Mouse (Mus musculus) embryonic facial prominence, embryonic 13.5 days (tissue): ENCODE results near the gene Lrch3. TPM values are rescaled to one million over a fixed set of nuclear protein-coding genes. Genes with fewer than 3 reads are reported as not detected.
"Not testable (repeated sequence)": the region's sequence is repeated elsewhere in the genome, so short reads cannot be mapped to it uniquely, and the experiment has no call there.

Source experiments
- ATAC-seq: fragments of 200-750 bp; cut with Nextera tagmentation; 2 replicates; pipeline ENCODE4 v1.8.0; 2017; ENCODE audit warnings: low read depth; ENCODE audit not compliant: insufficient number of reproducible peaks, insufficient read depth, low FRiP score, low TSS enrichment
- H3K27ac ChIP-seq: fragments of 300-500 bp; sonication (generic); 2 replicates; pipeline ENCODE4 v1.5.1; 2015; ENCODE audit warnings: moderate library complexity, mild to moderate bottlenecking, inconsistent platforms
- H3K27me3 ChIP-seq: fragments of 300-500 bp; sonication (generic); 2 replicates; pipeline ENCODE4 v1.6.1; 2015; ENCODE audit warnings: mild to moderate bottlenecking, inconsistent platforms
- H3K36me3 ChIP-seq: fragments of 300-500 bp; sonication (generic); 2 replicates; pipeline ENCODE4 v1.6.1; 2015; ENCODE audit warnings: mild to moderate bottlenecking, inconsistent platforms
- H3K4me1 ChIP-seq: fragments of 300-500 bp; sonication (generic); 2 replicates; pipeline ENCODE4 v1.6.1; 2015; ENCODE audit warnings: inconsistent platforms
- H3K4me2 ChIP-seq: fragments of 300-500 bp; sonication (generic); 2 replicates; pipeline ENCODE4 v1.6.1; 2015; ENCODE audit warnings: moderate library complexity, mild to moderate bottlenecking, inconsistent platforms
- H3K4me3 ChIP-seq: fragments of 300-500 bp; sonication (generic); 2 replicates; pipeline ENCODE4 v1.5.1; 2015; ENCODE audit warnings: mild to moderate bottlenecking, inconsistent platforms
- H3K9ac ChIP-seq: fragments of 300-500 bp; sonication (generic); 2 replicates; pipeline ENCODE4 v1.6.1; 2015; ENCODE audit warnings: mild to moderate bottlenecking, inconsistent platforms
- H3K9me3 ChIP-seq: fragments of 300-500 bp; sonication (generic); 2 replicates; pipeline ENCODE4 v1.6.1; 2016; ENCODE audit warnings: inconsistent platforms
- WGBS: fragments of 180-500 bp; shearing (Covaris S2); methylation state at CpG from one replicate; pipeline ENCODE4 v1.1.7; 2015; ENCODE audit warnings: mixed read lengths; 5-methylcytosine and 5-hydroxymethylcytosine counted together
- polyA plus RNA-seq: library from polyadenylated mRNA; unstranded; fragments of >200 nt; fragmentation: Nextera tagmentation; extraction: Ambion mirVana; gene quantifications from 2 replicates; pipeline ENCODE4 v1.2.1, GENCODE M21; 2015

Lrch3 gene
- 32.7 and 34.1 TPM in 2 replicates for polyA plus RNA-seq

- ATAC-seq = peak; percentile 90
- peak within 1 kb of the TSS; percentile 69 for H3K4me2 ChIP-seq
- peak within 1 kb of the TSS; percentile 88 for H3K27ac ChIP-seq
- 0 out of 2 replicates have a peak, but pooled peaks cover 2% of the 10 kb centered on the region for H3K36me3 ChIP-seq
- H3K27me3 ChIP-seq = no peaks in the 10 kb centered on the region
- no peaks in the 10 kb centered on the region for H3K9me3 ChIP-seq
- peak within 1 kb of the TSS; percentile 95 for H3K9ac ChIP-seq
- WGBS = under 1% methylated on average over 85 of the region's 85 CpGs
- H3K4me1 ChIP-seq = peaks cover 6% of the 10 kb centered on the region
- peak within 1 kb of the TSS; percentile 92 for H3K4me3 ChIP-seq
These were observed at the start of gene Lrch3 for GRCm38 (mm10) chr16:32913937-32914881. TSS of gene Lrch3 (plus strand) at chr16:32914100.

DNA sequence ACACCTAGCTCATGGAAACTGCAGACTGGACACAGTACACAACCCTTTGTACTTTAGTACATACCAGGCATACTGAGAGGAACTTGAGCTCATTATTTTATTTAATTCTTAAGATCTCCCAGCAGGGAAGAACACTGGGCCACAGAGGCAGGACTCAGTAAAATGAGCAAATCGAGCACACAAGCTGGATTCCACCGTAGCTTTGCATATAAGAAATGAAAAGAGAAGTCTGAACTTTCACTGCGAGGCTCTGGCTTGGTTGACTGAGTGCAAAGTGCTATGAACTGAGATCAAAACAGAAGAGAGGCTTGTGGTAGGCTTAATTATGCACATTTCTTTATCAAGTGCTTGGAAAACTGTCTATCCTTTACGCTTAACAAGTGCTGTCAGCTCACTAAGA, 48.5 kb upstream of the Lrch3 start:
- no peak for ATAC-seq
- Histone ChIP-seq H3K9ac (no peak overlapping the region), H3K4me1 (peaks cover 14% of the 10 kb centered on the region), H3K4me2 (no peak overlapping the region), H3K9me3 (no peaks in the 10 kb centered on the region), H3K36me3 (0 out of 2 replicates have a peak, but pooled peaks cover 10% of the 10 kb centered on the region), H3K4me3 (no peak overlapping the region), H3K27me3 (no peaks in the 10 kb centered on the region), H3K27ac (no peak overlapping the region)
- WGBS = 93% methylated on average over 4 of the region's 4 CpGs

GRCm38 (mm10) chr16:32866713-32867112, 47.2 kb upstream of the Lrch3 start:
- ATAC-seq = no peak
- no peak overlapping the region for H3K27ac ChIP-seq
- H3K4me3 ChIP-seq = peak overlapping the region; percentile 71; the same call in 1 of the 2 replicates
- peaks cover 14% of the 10 kb centered on the region for H3K4me1 ChIP-seq
- no peaks in the 10 kb centered on the region for H3K27me3 ChIP-seq
- peak overlapping the region; percentile 84; the same call in 1 of the 2 replicates for H3K9ac ChIP-seq
- H3K4me2 ChIP-seq = no peak overlapping the region
- H3K36me3 ChIP-seq = 0 out of 2 replicates have a peak, but pooled peaks cover 3% of the 10 kb centered on the region
- WGBS = 83% methylated on average over 5 of the region's 5 CpGs
- H3K9me3 ChIP-seq = no peaks in the 10 kb centered on the region

- peaks cover 14% of the 10 kb centered on the region for H3K4me1 ChIP-seq
- whole genome bisulfite sequencing = under 1% methylated on average over 35 of the region's 35 CpGs
- H3K27me3 ChIP-seq = no peaks in the 10 kb centered on the region
- ATAC-seq = peak; percentile 95
- peak overlapping the region; percentile 61 for H3K27ac ChIP-seq
- peak overlapping the region; percentile 71 for H3K4me3 ChIP-seq
- peak overlapping the region; percentile 84 for H3K9ac ChIP-seq
- H3K9me3 ChIP-seq = no peaks in the 10 kb centered on the region
- 0 out of 2 replicates have a peak, but pooled peaks cover 3% of the 10 kb centered on the region for H3K36me3 ChIP-seq
- peak overlapping the region; percentile 84 for H3K4me2 ChIP-seq
These were observed 45.9 kb upstream of the Lrch3 start for GRCm38 (mm10) chr16:32867919-32868552.

DNA sequence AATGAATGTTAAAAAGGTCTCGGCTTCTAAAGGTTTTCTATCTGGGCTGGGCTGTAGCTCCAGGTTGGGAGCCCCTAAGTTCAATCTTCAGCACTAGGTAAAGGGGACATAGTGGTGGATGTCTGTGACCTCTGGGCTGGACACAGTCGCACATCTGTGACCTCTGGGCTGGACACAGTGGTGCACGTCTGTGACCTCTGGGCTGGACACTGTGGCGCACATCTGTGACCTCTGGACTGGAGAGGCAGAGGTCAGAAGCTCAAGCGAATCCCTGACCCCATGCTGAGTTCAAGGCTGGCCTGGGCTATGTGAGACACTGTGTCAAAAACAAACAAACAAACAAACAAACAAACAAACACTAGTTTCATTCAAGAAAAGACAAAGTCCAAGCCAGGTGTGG, 43.7 kb upstream of the Lrch3 start:
- 57% methylated on average over 5 of the region's 5 CpGs for WGBS

DNA sequence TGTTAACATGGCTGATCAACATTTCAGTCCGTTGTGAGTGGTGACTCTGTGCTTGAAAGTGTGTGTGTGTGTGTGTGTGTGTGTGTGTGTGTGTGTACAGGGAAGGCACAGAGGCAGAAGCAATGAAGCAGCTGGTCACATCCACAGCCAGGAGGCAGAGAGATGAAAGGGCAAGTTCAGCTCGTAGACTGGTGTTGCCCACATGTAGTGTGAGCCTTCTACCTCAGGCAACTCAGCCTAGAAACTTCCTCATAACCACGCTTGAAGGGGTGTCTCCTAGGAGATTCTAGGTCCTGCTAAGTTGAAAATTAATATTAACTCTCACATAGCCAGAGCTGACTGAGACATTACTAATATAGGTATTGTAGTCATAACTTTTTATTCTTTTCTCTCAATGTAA, 40.5 kb upstream of the Lrch3 start:
- no peak for ATAC-seq
- Histone ChIP-seq H3K4me3 (no peak overlapping the region), H3K4me2 (no peak overlapping the region), H3K9me3 (no peaks in the 10 kb centered on the region), H3K9ac (no peak overlapping the region), H3K27me3 (no peaks in the 10 kb centered on the region), H3K4me1 (peaks cover 8% of the 10 kb centered on the region; the same call in 1 of the 2 replicates), H3K36me3 (no peaks in the 10 kb centered on the region), H3K27ac (no peak overlapping the region)
- WGBS = 52% methylated on average over 3 of the region's 3 CpGs

More for the DNA sequence above, 43.7 kb upstream of the Lrch3 start:
- Histone ChIP-seq H3K4me3 (no peak overlapping the region), H3K27ac (no peak overlapping the region), H3K27me3 (no peaks in the 10 kb centered on the region), H3K36me3 (no peaks in the 10 kb centered on the region), H3K4me2 (no peak overlapping the region), H3K9ac (no peak overlapping the region), H3K4me1 (peaks cover 14% of the 10 kb centered on the region), H3K9me3 (no peaks in the 10 kb centered on the region)
- no peak for ATAC-seq

GRCm38 (mm10) chr16:32875281-32875680, 38.6 kb upstream of the Lrch3 start:
- H3K4me3 ChIP-seq, ATAC-seq, H3K4me2 ChIP-seq, H3K27ac ChIP-seq, H3K9ac ChIP-seq, H3K36me3 ChIP-seq, H3K9me3 ChIP-seq, H3K27me3 ChIP-seq: not testable (repeated sequence)
- H3K4me1 ChIP-seq = peaks cover 14% of the 10 kb centered on the region
- WGBS = 52% methylated on average over 1 of the region's 1 CpGs

- H3K4me1 ChIP-seq = peaks cover 14% of the 10 kb centered on the region
- H3K9ac ChIP-seq = no peak overlapping the region; the same call in 1 of the 2 replicates
- H3K4me2 ChIP-seq = no peak overlapping the region
- H3K27me3 ChIP-seq = no peaks in the 10 kb centered on the region
- WGBS = 92% methylated on average over 3 of the region's 3 CpGs
- no peaks in the 10 kb centered on the region for H3K9me3 ChIP-seq
- 0 out of 2 replicates have a peak, but pooled peaks cover 6% of the 10 kb centered on the region for H3K36me3 ChIP-seq
- ATAC-seq = no peak
- no peak overlapping the region for H3K4me3 ChIP-seq
- H3K27ac ChIP-seq = no peak overlapping the region
These were observed 38.1 kb upstream of the Lrch3 start for GRCm38 (mm10) chr16:32875847-32876246.

DNA sequence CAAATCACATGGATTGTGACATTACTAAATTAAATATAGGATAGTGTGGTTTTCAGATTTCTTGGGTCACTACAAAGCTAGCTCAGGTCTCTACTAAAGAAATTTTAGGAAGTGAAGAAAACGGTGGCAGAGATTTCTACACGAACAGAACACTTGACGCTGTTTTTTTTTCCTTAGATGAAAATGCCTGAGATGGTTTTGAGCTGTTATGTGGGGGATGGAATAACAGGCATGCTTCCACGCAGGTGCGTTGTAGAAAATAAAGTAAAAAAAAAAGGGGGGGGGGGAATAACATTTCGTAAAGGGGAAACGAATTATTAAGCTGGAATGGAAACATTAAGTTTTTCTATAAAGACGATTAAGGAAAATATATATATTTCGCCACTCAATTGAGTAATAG, 37.1 kb upstream of the Lrch3 start:
- H3K9ac ChIP-seq = peak overlapping the region; percentile 93
- peak overlapping the region; percentile 81 for H3K4me3 ChIP-seq
- peak overlapping the region; percentile 78 for H3K4me2 ChIP-seq
- H3K27ac ChIP-seq = peak overlapping the region; percentile 87; the same call in 1 of the 2 replicates
- H3K36me3 ChIP-seq = 0 out of 2 replicates have a peak, but pooled peaks cover 6% of the 10 kb centered on the region
- H3K9me3 ChIP-seq = no peaks in the 10 kb centered on the region
- H3K27me3 ChIP-seq = no peaks in the 10 kb centered on the region
- no peak for ATAC-seq
- WGBS = 24% methylated on average over 9 of the region's 9 CpGs
- peaks cover 14% of the 10 kb centered on the region for H3K4me1 ChIP-seq

GRCm38 (mm10) chr16:32877343-32878156, 36.4 kb upstream of the Lrch3 start, which contains the start of the genes Fyttd1 and Rubcn:
TSS of gene Fyttd1 (plus strand) at chr16:32877500.
TSS of gene Rubcn (minus strand) at chr16:32877766.
- H3K36me3 ChIP-seq = 0 out of 2 replicates have a peak, but pooled peaks cover 6% of the 10 kb centered on the region
- peak within 1 kb of the TSS; percentile 81 for H3K4me3 ChIP-seq
- peak within 1 kb of the TSS; percentile 78 for H3K4me2 ChIP-seq
- H3K27ac ChIP-seq = peak within 1 kb of the TSS; percentile 87
- peak within 1 kb of the TSS; percentile 93 for H3K9ac ChIP-seq
- H3K4me1 ChIP-seq = peaks cover 14% of the 10 kb centered on the region
- WGBS = under 1% methylated on average over 71 of the region's 83 CpGs
- no peaks in the 10 kb centered on the region for H3K27me3 ChIP-seq
- no peaks in the 10 kb centered on the region for H3K9me3 ChIP-seq
- ATAC-seq = peak; percentile 96
